Mouse (Mus musculus): ENCODE measurements around the gene Gm21900. TPM values are rescaled to one million over a fixed set of nuclear protein-coding genes. Genes with fewer than 3 reads are reported as not detected.
"Not testable (repeated sequence)": the region's sequence is repeated elsewhere in the genome, so short reads cannot be mapped to it uniquely, and the experiment has no call there.

Gene Gm21900
- total RNA-seq (2014; rRNA removed) (not detected in 2 replicates), polyA plus RNA-seq (2015; fragmentation: Nextera tagmentation; extraction: Ambion mirVana) (not detected in 2 replicates)

DNA sequence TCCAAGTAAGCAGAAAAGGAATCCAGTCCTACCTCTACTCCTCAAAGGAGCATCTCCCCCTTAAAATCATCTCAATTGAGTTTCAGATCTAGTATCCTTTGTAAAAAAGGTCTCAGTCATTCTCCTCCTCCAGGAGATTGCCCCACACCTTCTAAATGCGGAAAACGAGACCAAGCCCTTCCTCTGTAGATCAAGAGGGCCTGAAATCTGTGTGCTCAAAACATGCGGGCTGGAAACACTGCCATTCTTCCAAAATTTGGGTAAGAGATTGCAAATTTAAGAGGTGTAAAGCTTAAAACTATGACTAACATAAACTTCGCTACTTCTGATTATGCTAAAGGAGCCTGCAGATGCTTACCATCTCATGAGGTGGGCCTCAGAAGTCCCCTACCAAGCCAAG is at the start of gene Gm21900:
Gene Gm21900, plus strand, starts transcription at position 301 of the 400 bp plus-strand sequence.
- not testable (repeated sequence) for H3K9me3 ChIP-seq (ENCODE audit: low read length); H3K27ac ChIP-seq (ENCODE audit: low read depth, low read length); H3K4me3 ChIP-seq (ENCODE audit: low read depth, low read length); DNase-seq (ENCODE audit: low spot score); H3K9ac ChIP-seq (replicated peaks; ENCODE audit: low read length, poor library complexity, severe bottlenecking); H3K4me2 ChIP-seq (ENCODE audit: low read depth, low read length, poor library complexity, severe bottlenecking); H3K36me3 ChIP-seq (ENCODE audit: insufficient read depth, low read length); H3K27me3 ChIP-seq (ENCODE audit: insufficient read depth, low read length); ATAC-seq (ENCODE audit: low FRiP score); H3K4me1 ChIP-seq (ENCODE audit: insufficient read depth, low read length)
- 75% methylated on average over 2 of the region's 4 CpGs for WGBS

DNA sequence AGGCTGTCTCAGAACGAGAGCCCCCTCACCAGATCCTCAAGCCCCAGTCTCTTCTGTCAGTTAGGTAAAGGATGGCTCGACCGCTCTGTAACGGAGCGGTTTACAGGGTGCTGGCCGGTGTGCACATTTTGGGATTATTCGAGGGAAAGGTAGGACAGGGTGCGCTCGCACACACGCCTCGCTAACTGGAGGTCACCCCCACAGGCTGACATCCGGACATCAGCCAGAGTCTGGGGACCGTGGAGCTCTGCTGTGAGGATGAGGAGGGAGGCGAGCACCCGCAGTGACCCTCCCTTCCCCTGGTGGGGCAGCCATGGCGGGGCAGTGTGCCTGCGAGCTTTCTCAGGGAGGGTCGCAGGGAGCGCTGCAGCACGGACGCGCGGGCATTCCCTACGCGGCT is 27.4 kb downstream of the Gm21900 start:
- H3K27ac ChIP-seq (ENCODE audit: low read depth, low read length); H3K9me3 ChIP-seq (ENCODE audit: low read length); H3K4me1 ChIP-seq (ENCODE audit: insufficient read depth, low read length); H3K4me2 ChIP-seq (ENCODE audit: low read depth, low read length, poor library complexity, severe bottlenecking); DNase-seq (ENCODE audit: low spot score); ATAC-seq (ENCODE audit: low FRiP score); H3K36me3 ChIP-seq (ENCODE audit: insufficient read depth, low read length); H3K27me3 ChIP-seq (ENCODE audit: insufficient read depth, low read length); H3K4me3 ChIP-seq (ENCODE audit: low read depth, low read length); H3K9ac ChIP-seq (replicated peaks; ENCODE audit: low read length, poor library complexity, severe bottlenecking): not testable (repeated sequence)
- WGBS, result 67% methylated on average over 3 of the region's 25 CpGs

Other genes starting within 250 kb of the Gm21900 start
- gene Gm28510, start 203.6 kb upstream of the Gm21900 start, total RNA-seq (2014; rRNA removed), result not detected in 2 replicates
- not detected in 2 replicates for gene Gm28510, start 203.6 kb upstream of the Gm21900 start, polyA plus RNA-seq (2015; fragmentation: Nextera tagmentation; extraction: Ambion mirVana)
- not detected in 2 replicates for gene Gm20737, start 80.3 kb upstream of the Gm21900 start, total RNA-seq (2014; rRNA removed)
- gene Gm20737, start 80.3 kb upstream of the Gm21900 start, polyA plus RNA-seq (2015; fragmentation: Nextera tagmentation; extraction: Ambion mirVana), result not detected in 2 replicates
- gene Gm21775, start 62.9 kb upstream of the Gm21900 start, total RNA-seq (2014; rRNA removed), result not detected in 2 replicates
- not detected in 2 replicates for gene Gm21775, start 62.9 kb upstream of the Gm21900 start, polyA plus RNA-seq (2015; fragmentation: Nextera tagmentation; extraction: Ambion mirVana)
- gene Gm20777, start 136.1 kb downstream of the Gm21900 start, total RNA-seq (2014; rRNA removed), result not detected in 2 replicates
- gene Gm20777, start 136.1 kb downstream of the Gm21900 start, polyA plus RNA-seq (2015; fragmentation: Nextera tagmentation; extraction: Ambion mirVana), result not detected in 2 replicates